Mouse (Mus musculus) left cerebral cortex, adult 9 months (tissue): ENCODE measurements around the gene Ugdh.

Experiments used
- DNase-seq, 2 experiments: peaks; one replicate each; pipeline ENCODE4 v3.0.0; 2022; ENCODE audit warnings: low spot score in 2 of 2

The Ugdh gene

GRCm38 (mm10) chr5:65428321-65428720, 7.4 kb downstream of the Ugdh start:
- DNase-seq = no peak

DNA sequence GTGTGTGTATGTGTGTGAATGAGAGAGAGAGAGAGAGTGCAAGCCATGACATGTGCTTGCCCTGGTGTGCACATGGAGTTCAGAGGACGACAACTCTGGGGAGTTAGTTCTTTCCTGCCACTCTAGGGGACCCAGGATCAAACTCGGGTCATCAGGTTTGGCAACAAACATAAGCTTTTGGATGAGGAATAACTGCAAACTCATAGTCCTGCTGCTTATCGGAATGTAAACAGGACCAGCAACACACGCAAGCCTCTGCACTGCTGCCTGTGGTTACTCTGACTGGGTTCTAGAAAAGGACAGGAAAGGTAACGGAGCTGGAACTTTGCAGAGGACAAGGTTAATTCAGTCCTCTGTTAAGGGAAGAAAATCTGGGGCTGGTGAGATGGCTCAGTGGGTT, 10.5 kb downstream of the Ugdh start:
- DNase-seq = no peak

DNA sequence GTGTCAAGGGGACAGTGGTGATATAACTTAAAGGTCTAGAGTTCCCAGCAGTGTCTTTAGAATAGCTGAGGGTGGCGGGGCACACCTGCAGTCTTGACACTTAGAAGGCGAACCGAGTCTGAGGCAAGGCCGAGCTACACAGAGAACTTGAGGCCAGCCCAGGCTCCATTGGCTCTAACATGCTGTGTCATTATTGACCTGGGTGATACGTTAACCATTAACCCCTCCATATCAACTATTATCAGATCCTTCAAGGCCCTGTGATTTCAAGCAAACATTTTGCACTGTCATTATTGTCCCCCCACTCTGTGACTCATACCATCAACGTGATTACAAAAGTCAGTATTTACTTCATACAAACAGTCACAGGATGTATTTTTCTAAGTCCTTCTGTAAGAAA, 11.5 kb downstream of the Ugdh start:
- DNase-seq = no peak

DNA sequence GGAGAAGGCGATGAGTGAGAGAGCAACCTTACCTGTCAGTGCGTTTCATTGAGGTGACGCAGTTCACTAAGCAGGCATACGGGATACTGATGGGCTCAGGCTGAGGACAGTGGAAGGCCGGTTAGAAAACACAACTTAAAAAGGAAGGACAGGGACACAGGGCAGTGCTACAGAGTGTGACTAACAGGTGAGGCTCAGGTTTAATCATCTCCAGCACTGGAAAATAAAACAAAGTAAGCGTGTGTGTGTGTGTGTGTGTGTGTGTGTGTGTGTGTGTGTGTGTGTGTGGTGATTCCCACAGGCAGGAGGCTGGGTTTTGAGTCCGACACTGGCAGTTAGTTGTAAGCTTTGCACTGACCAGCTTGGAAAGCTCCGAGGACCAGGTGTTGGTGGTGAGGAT, 12.9 kb downstream of the Ugdh start:
- no peak for DNase-seq

DNA sequence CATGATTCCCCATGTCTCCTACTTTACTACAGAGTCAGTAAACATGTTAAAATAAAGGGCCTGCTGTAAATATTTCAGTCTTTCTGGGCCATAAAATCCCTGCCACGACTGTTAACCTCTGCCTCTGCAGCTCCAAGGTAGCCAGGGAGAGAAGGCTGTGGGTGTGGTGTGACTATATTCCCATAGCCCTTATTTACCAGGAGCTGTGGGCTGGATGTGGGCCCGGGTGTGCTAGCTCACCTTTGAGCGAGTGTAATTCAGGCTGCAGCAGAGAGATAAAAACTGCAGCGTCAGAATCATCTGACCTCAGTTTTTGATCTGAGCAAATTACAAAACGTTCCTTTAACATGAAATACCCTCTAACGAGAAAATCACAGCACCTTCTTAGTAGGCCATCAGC, 14.9 kb downstream of the Ugdh start:
- DNase-seq = no peak

- no peak for DNase-seq
These were observed 16.6 kb downstream of the Ugdh start for GRCm38 (mm10) chr5:65419136-65419535.

DNA sequence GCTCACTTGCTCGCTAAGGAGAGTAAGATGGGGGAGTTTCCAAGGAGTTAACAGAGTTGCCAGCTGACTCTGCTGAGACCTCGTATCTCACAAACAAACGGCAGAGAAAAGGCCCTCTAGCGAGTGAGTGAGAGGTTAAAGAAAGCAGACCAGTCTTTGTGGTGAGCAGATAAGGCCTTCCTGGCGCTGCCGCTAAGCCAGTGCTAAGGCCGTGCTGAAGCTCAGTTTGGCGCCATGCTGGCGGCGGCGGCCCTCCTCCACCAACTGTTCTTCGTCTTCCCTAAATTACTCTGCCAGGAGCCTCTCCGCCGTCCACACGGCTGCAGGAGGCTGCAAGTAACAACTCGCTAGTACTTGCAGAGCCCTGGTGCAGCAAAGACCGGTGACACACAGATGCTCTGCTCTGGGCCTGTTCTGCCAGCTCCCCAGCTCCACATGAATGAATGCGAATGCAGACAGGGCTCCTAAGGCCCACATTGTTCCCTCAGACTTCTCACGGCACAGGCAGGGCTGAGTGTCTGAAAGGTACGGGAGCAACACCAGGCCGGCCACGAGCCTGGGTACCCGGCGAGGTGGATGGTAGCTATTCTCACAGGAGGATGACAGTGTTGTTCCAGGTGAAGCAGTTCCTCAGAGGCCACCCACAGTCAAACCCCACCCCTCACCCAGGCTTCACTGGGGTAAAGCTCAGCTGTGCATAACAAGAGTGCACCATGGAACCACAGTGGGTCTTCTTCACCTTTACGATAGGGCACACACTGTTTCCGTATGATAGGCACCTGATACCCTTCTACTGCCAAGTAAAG, 19.9 kb downstream of the Ugdh start:
- DNase-seq = no peak

DNA sequence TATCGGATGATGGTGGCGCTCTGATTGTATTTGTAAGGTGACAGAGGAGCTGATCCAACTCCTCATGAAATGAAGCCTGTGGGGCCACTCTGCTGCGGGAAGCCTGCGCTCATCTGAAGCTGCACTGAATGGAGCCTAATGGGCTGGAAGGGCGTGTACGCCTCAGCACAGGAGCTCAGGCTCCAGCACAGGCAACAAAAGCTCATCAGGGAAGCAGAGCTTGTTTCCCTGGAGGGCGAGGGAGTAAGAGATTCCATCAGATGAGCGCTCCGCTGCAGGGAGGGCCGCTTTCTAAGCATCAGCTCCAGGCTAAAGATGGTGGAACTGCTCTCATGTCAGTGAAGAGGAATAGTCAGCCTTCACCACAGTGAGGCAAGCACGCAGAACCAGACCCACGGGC, 27.8 kb downstream of the Ugdh start:
- no peak for DNase-seq

DNA sequence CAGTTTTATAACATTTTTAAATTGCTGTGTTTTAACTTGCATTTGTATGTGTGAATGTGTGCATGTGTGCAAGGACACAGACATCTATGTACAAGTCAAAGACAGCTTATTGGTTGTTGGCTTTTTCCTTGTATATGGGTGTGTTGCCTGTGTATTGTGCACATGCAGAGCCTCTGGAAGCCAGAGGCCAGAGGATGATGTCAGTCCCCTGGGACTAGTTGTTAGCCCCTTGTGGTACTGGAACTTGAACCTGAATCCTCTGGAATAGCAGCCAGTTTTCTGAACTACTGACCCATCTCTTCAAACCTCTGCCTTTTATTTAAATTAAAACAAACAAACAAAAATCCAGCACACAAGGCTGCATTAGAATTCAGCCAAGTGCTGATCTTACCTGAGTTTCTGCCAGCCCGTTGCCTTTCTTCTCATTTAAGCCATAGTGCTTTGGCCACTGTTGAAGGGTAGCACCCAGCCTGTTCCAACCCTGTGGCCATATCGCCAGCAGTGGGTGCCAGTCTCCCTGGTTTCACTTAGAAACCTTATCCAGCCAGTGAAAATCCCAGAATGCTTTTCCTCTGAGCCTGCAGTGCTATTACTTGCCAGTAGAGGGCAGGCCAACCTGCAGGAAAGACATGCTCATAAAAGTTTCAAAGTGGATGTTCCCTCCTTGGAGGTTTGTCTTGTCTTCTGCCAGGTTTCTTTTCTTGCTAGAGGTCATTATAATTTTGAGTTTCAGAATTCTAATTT, 34.3 kb downstream of the Ugdh start:
- DNase-seq = peak; percentile 60 to 89

DNA sequence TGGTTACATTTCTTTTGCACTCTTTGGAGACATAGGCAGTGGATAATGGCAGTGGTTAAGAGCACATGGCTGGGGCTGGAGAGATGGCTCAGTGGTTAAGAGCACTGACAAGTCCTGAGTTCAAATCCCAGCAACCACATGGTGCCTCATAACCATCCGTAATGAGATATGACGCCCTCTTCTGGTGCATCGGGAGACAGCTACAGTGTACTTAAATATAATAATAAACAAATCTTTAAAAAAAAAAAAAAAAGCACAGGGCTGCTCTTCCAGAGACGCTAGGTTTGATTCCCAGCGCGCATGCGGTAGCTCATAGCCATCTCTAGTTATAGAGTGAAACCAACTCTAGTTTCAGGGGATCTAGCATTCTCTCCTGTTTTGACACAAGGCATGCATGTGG, 41.3 kb downstream of the Ugdh start:
- no peak for DNase-seq

- DNase-seq = no peak
These were observed 44.0 kb downstream of the Ugdh start for GRCm38 (mm10) chr5:65391753-65392152.

DNA sequence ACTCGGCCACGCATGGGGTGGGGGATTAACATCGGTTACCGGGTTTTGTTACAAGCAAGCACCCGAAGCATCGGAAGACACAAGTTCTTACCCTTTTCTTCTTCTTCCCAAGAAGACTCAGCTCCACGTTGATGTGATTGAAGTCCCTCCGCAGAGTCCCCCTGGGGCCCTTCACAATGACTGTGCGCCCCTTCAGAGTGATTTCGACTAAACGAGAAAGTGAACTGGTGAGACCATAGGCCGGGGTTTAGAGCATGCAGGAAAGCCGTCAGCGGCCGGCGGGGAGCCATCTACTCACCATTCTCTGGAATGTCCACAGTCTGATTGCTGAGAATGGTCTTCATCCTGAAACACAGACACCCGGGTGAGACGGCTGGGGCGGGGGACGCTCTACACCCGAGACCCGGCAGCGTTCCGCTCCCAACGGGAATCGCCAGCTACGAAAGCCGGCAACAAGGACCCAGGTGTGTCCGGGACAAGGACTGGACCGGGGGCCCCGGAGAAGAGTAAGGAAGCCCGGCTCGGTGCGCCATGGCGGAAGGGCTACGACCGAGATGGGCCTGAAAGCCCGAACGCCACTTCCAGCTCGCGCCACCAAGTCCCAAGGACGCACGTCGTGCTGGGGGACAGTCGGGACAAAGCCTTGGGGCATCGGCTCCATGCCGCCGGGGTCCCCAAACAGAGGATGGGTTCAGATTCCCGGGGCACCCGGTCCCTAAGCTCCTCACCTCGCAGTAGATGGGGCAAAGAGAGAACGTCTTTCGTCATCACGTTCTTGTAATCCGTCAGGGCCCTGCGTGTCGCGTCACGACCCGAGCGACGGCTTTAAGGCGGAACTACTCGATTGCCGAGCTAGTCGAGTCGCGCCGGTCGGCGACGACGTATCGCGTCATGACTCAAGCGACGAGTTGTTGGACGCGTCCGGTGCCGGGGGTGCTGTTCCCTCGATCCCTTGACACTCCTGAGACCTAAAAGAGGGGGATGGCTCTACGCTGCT, 44.8 kb downstream of the Ugdh start, which contains the start of the genes Rpl9 and Lias:
TSS of gene Rpl9 (minus strand) at position 797 of the 997 bp plus-strand sequence.
TSS of gene Lias (plus strand) at position 850 of the 997 bp plus-strand sequence.
- peak; percentile 94 to 99 for DNase-seq

GRCm38 (mm10) chr5:65387008-65387867, 48.5 kb downstream of the Ugdh start:
- no peak for DNase-seq

GRCm38 (mm10) chr5:65385704-65386103, 50.0 kb downstream of the Ugdh start:
- no peak for DNase-seq

DNA sequence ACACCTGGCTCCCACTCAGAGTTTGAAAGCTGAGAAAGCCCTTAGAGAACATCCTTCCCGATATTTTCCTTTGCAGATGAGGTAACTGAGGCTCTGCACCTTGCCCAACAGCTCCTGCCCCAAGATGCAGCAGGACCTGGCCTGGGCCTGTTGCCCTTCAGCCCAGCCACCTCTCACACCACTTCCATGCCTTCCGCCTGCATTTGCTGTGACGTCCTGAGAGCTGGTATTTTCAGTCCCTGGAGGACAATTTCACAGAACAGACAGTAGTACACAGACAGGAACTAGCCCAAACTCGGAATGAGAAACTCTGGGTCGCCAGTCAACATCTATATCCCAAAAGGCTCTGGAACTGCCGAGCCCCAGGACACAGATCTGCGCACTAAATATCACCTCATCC, 61.0 kb downstream of the Ugdh start:
- DNase-seq = no peak

GRCm38 (mm10) chr5:65371551-65371950, 64.2 kb downstream of the Ugdh start:
- no peak for DNase-seq

GRCm38 (mm10) chr5:65367837-65368236, 67.9 kb downstream of the Ugdh start:
- no peak for DNase-seq
